Mouse (Mus musculus): ENCODE measurements around the gene Irak3.

DNA sequence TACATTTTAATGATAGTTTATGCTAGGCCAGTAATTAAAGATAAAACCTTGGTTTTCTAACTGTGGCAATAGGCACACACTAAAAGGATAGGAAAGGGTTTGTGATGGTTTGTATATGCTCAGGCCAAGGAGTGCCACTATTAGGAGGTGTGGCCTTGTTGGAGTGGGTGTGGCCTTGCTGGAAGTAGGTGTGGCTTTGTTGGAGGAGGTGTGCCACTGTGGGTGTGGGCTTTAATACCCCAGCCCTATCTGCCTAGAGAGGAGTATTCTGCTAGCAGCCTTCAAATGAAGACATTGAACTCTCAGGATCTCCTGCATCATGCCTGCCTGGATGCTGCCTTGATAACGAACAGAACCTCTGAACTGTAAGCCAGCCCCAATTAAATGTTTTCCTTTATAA is 101.1 kb downstream of the Irak3 start:
- TF ChIP-seq CTCF (IDR thresholded peaks at IDR 0.05 in 2 of 3, conservative IDR thresholded peaks at IDR 0.05 in 1 of 3; ENCODE audit: control insufficient read depth in 1 of 3, insufficient read depth in 1 of 3, low read depth in 2 of 3, low read length in 3 of 3, poor library complexity in 1 of 3, severe bottlenecking in 1 of 3), result no peak
- TF ChIP-seq POLR2A (IDR thresholded peaks at IDR 0.05; ENCODE audit: control insufficient read depth in 1 of 2, insufficient read depth in 1 of 2, low read depth in 1 of 2, low read length in 2 of 2, poor library complexity in 1 of 2), result no peak
- TF ChIP-seq USF2 (IDR thresholded peaks at IDR 0.05; ENCODE audit: borderline replicate concordance in 1 of 2, insufficient read depth in 1 of 2, low read depth in 1 of 2, low read length in 2 of 2), result no peak
- TF ChIP-seq EP300 (IDR thresholded peaks at IDR 0.05; ENCODE audit: low read depth in 1 of 2, low read length in 2 of 2), result no peak
- no peak for TF ChIP-seq HCFC1 (IDR thresholded peaks at IDR 0.05; ENCODE audit: low read depth, low read length)

Data from MEL (cell line).